Mouse (Mus musculus) R1 (cell line): Measurements from ENCODE around the gene Tmem80.

ENCODE experiments used
- DNase-seq: peaks from one replicate; pipeline ENCODE4 v3.0.0-alpha.2; 2018; ENCODE audit warnings: low read depth, low spot score

Tmem80 gene

DNA sequence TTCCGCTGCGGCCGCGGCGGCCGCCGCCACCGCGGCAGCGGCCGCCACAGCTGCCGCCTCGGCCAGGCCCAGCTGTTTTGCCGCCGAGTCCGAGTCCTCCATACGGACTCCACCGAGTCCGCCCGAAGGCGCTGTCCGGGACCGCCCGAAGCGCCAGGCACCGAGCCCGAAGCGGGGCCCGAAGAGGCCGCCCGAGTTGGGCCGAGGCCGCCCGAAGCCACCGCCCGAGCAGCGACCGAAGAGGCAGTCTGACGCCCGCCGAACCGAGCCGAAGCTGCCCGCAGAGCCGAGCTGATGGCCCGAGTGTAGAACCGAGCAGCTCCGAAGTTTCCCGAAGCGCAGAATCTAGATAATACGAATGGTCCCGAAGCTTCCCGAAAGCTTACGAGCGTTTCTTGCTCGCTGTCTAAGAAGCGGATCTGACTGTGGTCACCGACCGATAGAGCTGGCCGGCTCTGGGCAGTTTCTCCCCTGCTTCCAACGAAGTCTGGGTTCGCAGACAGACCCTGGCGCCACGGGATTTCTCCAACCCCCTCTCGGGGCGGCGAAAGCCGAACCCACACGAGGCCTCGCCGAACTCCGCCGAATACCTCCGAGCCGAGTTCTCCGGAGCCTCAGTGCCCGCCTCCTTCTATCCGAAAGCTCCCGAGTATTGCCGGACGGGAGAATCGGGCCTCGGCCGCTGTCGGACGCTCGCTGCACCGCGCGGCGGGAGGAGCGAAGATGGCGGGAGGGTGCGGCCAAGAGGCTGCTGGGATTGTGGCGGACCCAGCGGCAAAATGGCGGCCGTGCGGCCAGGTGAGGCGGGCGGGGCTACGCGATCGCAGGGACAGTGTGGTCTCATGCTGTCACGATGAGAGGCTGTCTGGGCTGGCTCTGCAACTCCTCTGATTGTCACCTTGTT lies at the start of gene Tmem80, which contains the start of gene Deaf1:
Gene Tmem80 (plus strand): TSS at position 271 of the 904 bp plus-strand sequence.
Gene Deaf1 (minus strand): TSS at position 222 of the 904 bp plus-strand sequence.
- peak; percentile 84 for DNase-seq

DNA sequence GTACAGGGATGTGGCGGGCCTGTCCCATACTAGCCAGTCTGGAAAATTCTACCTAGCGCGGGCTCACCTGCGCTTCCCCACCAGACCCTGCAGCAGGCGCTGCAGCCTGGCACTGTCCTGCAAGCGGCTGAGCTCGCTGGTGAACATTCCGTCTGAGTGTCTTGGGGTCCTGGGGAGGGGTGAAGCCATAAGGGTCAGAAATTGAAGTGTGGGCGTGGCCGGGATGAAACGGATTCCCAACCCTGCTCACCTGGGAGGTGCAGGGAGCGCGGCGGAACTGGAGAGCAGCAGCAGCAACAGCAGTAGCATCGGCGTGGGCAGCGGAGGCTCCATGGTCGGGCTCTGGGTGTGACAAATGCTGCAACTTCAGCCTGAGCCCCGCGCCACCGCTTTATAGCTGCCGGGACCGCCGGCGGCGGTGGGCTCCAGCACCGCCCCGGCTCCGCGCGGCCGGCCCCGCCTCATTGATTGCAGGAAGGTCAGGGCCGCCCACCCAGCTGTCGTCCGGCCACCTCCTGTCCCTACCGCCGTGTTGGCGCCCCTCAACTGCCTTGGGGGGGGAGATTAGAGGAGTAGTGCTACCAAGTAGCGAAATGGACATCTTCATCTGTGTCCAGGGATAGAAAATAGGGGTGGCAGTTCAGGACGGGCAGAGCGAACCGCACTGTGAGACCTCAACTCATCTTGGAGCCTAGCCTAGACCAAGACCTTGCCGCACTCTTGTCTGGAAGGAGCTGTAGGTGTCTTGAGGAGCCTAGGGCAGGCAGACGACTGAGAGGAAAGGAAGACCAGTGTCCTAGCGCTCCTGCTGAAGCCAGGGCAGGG lies 48.6 kb upstream of the Tmem80 start, which contains the start of gene Sct:
Gene Sct (minus strand): TSS at position 368 of the 825 bp plus-strand sequence.
- peak; percentile 71 for DNase-seq

DNA sequence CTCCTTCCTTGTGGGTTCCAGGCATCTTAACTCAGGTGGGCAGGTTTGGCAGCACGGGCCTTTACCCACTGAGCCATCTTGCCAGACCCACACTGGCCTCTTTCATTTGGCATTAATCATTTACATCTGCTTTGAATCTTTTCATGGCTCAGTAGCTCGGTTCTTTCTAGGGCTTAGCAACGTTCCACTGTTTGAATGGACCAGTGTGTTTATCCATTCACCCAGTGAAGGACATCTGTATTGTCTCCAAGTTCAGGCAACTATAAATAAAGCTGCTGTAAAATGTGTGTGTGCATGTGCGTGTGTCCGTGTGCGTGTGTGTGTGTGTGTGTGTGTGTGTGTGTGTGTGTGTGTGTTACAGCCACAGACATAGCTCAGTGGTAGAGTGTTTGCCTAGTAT lies 46.1 kb upstream of the Tmem80 start:
- DNase-seq: no peak

DNA sequence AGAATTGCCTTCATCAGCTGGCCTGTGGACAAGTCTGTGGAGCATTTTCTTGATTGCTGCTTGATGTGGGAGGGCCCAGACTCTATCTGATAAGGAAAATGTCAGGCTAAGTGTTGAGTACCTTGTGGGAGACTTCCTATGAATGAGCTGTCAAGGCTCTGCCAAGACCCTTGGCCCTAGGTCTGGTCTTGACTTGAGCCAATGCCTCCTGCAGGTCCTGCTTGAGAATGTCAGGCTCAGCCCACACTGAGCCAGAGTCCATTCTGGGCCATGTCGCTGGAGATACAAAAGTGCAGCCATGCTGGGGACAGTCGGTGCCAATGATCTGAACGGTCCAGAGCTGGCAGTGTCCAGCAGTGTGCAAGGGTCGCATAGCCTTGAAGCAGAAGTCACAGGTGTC lies 44.8 kb upstream of the Tmem80 start:
- DNase-seq: no peak

DNA sequence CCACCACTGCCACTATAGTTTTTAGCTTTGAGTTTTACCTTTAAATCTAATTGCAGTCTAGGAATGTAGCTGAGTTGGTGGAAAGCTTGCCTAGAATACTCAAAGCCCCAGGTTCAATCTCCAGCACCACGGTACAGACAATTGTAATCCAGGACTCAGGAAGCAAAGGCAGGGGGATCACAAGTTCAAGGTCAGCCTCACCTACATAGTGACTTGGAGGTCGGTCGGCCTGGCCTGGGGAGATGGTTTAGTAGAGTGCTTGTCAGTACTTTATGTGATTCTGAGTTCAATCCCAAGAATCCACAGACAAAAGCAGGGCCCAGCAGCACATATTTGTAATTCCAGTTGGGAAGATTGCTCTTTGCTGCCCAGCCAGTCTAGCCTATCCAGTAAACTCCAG lies 39.5 kb upstream of the Tmem80 start:
- peak; percentile 62 for DNase-seq

DNA sequence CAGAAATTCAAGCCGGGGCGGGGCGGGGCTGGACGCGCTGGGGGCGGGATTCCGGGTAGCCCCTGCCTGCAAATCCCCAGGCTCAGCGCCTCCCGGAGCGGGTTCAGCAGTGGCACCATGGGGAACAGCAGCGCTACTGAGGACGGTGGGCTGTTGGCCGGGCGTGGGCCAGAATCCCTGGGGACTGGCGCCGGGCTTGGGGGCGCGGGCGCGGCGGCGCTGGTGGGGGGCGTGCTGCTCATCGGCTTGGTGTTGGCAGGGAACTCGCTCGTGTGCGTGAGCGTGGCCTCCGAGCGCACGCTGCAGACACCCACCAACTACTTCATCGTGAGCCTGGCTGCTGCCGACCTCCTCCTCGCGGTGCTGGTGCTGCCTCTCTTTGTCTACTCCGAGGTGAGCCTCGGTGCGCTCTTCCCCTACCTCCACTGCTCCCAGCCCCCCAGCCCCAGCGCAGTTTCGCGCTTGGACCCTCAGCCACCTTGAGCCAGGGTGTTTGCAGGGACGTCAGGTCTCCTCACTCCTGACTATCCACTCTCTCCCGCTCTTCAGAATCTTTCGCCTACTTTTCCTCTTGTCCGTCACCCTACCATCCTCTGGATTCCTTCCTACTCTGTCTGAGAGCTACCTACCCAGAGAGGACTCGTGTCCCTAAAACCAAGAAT lies 35.5 kb upstream of the Tmem80 start, which contains the start of gene Drd4:
Gene Drd4 (plus strand): TSS at position 86 of the 662 bp plus-strand sequence.
- DNase-seq: peak; percentile 61

DNA sequence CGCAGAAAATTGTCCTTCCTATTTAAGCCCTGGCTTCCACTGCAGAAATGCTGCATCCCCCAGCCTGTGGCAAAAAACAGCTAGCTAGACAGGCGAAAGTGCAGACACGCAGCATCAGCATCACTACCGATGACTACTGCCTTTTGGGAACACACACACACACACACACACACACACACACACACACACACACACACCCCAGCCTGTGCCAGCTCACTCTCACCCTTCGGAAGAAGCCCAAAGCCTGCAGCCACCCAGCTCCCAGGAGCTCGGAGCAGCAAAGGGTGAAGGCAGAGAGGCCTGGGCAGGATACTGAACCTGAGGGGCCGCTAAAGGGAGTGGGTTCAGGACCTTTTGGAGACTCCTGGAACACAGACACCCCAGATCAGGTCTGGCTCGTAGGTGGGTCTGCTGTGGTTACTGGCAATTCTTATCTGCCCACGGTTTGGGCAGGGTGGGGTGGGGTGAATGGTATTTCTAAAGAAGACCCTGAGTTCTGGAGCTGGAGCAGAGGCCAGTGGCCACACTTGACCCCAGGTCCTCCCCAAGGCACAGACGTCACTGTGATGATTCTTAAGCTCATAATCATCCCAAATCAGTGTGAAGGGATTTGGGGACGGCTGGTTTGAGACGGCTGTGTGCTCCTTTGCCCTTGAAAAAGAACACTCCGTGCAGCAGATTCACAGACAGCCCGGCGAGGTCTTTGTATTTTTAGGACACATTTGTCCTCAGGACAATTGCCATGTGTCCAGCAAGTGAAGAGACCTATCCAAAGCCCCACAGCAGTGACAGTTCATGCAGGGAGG lies 34.8 kb upstream of the Tmem80 start:
- DNase-seq: no peak

DNA sequence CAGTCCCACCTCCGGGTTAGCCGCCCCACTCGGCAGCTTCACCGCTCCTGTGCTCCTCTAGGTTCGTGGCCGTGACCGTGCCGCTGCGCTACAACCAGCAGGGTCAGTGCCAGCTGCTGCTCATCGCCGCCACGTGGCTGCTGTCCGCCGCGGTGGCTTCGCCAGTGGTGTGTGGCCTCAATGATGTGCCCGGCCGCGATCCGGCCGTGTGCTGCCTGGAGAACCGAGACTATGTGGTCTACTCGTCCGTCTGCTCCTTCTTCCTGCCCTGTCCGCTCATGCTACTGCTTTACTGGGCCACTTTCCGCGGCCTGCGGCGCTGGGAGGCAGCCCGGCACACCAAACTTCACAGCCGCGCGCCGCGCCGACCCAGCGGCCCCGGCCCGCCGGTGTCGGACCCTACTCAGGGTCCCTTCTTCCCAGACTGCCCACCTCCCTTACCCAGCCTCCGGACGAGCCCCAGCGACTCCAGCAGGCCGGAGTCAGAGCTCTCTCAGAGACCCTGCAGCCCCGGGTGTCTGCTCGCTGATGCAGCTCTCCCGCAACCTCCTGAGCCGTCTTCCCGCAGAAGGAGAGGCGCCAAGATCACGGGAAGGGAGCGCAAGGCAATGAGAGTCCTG lies 33.6 kb upstream of the Tmem80 start:
- peak; percentile 46 for DNase-seq

DNA sequence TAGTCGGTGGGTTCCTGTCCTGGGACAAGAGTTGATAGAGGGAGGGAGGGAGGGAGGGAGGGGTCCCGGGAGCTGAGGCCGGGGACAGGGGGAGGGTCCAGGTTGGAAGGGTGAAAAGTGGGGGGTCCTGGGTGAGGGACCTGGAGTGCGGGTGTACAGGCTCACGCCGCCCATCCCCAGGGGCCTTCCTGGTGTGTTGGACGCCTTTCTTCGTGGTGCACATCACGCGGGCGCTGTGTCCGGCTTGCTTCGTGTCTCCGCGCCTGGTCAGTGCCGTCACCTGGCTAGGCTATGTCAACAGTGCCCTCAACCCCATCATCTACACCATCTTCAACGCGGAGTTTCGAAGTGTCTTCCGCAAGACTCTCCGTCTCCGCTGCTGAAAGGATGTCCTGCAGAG lies 33.1 kb upstream of the Tmem80 start:
- DNase-seq: no peak

DNA sequence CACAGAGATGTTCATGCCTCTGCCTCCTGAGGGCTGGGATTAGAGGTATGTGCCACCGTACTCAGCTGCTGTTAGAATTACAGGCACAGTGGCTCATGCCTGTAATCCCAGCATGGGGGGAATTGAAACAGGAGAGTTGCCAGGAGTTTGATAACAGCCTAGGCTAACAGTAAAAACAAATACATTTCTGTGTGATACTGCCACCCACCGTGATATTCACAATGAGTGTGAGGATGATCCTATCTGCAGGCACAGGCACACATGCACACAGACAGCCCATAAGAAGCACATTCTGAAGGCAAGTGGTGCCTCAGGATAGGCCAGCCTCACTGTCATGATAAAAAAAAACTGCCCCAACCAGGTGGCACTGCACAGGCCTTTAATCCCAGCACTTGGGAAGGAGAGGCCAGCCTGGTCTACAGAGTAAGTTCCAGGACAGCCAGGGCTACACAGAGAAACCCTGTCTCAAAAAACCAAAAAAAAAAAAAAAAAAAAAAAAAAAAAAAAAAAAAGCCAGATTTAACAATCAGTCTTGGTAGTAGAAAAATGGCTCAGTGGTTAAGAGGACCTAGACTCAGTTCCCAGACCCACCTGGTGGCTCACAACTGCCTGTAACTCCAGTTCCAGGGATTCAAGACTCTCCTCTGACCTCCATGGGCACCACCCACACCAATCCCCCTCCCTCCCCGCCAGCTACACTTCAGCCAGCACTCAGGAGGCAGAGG lies 29.5 kb upstream of the Tmem80 start:
- no peak for DNase-seq

DNA sequence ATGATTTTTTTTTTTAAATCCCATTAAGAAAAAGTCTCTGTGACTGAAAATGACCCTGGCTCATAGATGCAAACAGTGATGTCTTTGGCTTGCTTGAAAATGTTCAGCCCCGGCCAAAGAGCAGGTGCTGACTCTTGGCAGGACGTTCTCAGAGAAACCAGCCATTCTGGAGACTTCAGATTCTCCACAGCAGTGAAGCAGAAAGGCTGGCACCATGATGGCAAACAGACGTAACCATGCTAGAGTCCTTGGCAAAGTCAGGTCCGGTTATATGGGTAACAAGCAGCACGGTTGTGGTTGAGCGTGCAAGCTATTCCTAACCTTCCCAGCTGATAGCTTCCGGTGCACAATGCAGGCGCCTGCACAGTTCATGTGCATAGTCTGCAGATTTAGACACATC lies 28.4 kb upstream of the Tmem80 start:
- DNase-seq: no peak

DNA sequence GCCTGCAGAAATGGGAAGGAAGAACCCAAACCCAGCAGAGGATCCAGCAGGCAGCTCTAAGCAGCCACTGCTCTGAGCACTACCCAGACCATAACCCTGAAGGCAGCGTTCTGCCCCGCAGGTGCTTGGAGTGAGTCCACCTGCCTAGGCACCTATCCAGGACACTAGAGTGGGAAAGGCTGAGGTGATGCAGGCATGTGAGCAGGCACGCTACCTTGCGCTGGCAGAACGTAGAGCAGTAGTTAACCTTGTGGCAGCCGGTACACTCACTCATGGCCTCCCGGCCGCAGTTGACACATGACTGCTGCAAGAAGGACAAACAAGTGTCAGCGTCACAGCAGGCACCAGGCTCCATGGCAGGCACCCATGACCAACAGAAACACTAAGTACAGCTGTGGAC lies 26.2 kb upstream of the Tmem80 start:
- no peak for DNase-seq

DNA sequence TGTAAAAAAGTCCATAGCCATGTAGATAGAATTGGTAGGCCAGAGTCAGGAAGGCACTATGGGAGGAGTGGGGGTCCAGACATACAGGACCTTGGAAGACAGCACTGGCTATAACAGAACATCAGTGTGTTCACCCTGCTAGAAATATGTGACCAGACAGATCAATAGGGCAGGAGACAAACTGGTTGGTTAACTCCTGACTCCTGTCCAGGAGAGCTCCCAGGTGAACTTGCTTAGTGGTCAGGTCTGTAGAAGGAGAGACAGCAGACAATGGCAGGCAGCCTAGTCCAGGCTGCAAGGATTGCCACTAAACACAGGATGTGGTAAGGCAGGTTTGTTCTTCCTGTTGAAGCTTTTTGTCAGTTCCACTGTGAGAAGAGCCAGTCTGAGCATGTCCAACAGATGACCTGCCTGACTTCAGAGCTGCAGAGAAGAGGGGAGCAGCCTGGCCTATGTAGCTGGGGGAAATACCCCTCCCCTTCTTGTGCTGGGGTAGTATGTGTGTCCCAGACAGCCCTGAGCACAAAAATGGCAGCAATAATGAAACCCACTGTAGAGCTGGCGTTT lies 24.8 kb upstream of the Tmem80 start:
- no peak for DNase-seq

DNA sequence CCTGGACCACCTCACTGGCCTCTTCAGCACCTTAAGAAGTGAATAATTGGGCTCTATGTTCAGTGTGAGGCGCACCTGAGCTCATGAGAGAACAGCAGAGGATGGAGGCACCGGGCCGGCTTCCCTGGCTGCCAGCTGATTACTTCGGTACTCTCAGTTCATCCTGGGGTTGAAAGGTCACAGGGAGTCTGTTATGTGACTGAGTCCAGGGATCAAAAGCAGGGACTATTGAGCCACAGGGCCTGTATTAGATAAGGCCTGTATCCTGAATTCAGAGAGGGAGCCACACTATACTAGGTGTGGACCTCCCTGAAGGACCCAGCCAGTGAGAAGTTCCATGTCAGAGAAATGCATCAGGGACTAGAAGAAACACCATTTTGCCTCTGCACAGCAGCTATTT lies 23.0 kb upstream of the Tmem80 start:
- DNase-seq: no peak

DNA sequence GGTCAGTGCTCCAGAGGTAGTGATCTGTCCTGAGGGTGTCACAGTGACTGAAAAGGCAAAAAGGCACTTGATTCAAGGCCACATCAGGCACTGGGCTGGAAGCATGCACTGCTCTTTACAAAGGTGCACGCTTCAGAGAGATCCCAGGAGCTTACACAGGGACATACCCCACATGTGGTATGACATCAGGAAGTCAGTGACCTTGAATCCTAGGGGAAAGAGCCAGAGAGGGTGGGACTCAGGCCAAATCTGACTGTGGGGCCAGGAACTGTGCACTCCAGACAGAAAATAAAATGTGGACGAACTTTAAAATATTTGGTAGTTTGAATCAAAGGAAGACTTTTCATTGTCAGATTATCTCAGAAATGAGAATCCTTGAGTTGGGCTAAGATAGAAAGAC lies 13.1 kb upstream of the Tmem80 start:
- DNase-seq: no peak

DNA sequence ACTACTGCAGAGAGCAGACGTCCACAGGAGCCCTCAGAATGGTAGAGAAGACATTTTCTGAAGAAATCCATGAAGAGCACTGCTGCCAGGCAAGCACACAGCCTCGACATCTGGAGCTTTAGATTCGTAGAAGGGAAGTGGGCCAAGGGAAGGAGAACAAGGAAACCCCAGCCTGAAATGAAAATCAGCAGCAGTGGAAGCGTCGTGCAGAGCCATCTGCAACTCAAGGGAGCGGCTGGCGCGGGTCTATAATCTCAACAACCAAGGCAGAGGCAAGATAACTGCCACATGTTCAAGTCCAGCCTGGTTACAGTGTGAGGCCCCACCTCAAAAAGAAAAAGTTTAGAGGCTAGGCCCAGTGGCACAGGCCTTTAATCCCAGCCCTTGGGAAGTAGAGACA lies 12.5 kb upstream of the Tmem80 start:
- no peak for DNase-seq

DNA sequence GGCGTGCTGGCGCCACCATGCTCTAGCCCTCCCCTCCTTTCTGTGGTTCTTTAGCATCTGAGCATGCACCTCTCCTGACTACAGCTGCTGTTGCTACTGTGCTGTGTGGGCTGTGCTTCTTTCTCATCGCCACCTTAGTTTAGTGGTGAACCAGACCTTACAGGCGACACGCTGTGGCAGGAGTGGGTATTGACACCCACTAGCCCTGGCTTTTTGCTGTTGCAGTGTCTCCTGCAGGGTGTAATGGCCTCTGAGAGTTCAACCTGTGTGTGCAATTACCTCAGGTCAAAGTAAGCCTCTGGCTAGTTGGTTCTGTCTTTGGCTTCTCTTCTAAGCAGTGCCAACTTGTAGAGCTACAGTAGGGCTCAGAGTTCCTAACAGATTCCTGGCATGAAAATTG lies 11.6 kb upstream of the Tmem80 start:
- DNase-seq: peak; percentile 75

DNA sequence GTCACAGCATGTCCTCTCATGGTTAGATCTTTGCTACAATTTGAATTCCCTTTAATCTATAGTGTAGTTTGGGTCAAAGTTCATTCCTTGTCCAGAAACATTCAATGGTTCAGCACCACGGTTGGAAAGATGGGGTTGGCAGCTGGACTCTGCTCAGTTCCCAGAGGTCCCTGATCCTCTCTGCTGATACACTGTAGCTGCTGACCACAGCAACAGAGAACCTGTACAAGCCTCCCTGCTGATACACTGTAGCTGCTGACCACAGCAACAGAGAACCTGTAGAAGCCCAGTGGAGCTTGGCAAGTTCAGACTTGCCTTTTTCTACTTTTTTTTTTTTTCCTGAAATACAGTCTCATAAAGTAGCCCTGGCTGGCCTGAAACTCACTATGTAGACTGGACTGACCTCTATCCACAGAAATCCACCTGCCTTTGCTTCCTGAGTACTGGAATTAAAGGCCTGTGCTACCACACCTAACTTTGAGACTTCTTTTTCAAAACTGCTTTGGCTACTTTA lies 9.9 kb upstream of the Tmem80 start:
- no peak for DNase-seq

DNA sequence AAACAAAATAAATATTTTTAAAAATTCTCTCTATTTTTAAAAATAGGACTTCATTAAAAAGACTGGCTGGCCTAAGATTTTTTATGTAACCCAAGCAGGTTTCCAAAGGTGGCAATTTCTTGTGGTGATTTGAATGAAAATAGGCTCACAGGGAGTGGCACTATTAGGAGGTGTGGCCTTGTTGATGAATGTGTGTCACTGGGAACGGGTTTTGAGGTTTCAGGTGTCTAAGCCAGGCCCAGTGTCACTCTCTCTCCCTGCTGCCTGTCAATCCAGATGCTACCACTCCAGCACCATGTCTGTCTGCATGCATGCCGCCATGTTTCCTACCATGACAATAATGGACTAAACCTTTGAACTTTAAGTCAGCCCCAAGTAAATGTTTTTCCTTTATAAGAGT lies 8.1 kb upstream of the Tmem80 start:
- peak; percentile 72 for DNase-seq
